Mouse (Mus musculus) kidney, adult 2 months (tissue): ENCODE data around the gene Foxn3.

Experiments
- CTCF ChIP-seq: fragments of 200-500 bp; conservative IDR thresholded peaks from 2 replicates; pipeline ENCODE4 v1.5.1; 2011; ENCODE audit warnings: low read depth, mild to moderate bottlenecking, control low read depth, low read length, moderate library complexity, mixed read lengths; ENCODE audit not compliant: insufficient read depth, insufficient read length
- POLR2A ChIP-seq: fragments of 200-500 bp; IDR thresholded peaks from one replicate; pipeline ENCODE4 v1.6.1; 2011; ENCODE audit warnings: low read depth, low read length, control low read depth

- TF ChIP-seq CTCF (no peak), POLR2A (no peak)
Measured at GRCm38 (mm10) chr12:99445018-99445674, 118.2 kb downstream of the Foxn3 start.
